Mouse (Mus musculus): ENCODE results near the gene Azi2. TPM values are rescaled to one million over a fixed set of nuclear protein-coding genes. Genes with fewer than 3 reads are reported as not detected.

Azi2 gene
- polyA plus RNA-seq, 1 experiment from 2014 or later: 80.6 TPM

GRCm38 (mm10) chr9:118099395-118099794 lies 59.1 kb downstream of the Azi2 start:
- no peak overlapping the region for H3K4me2 ChIP-seq (replicated peaks)
- WGBS: 66% methylated on average over 4 of the region's 4 CpGs
- H3K27me3 ChIP-seq: no peaks in the 10 kb centered on the region
- H3K27ac ChIP-seq (replicated peaks): no peak overlapping the region
- H3K9ac ChIP-seq (replicated peaks): no peak overlapping the region
- H3K4me3 ChIP-seq: no peak overlapping the region
- H3K4me1 ChIP-seq: 0 out of 2 replicates have a peak, but pooled peaks cover 2% of the 10 kb centered on the region
- no peaks in the 10 kb centered on the region for H3K36me3 ChIP-seq
- no peak for ATAC-seq (ENCODE audit: low FRiP score, low read depth)
- no peaks in the 10 kb centered on the region for H3K9me3 ChIP-seq

GRCm38 (mm10) chr9:118100484-118100883 lies 60.2 kb downstream of the Azi2 start:
- ATAC-seq (ENCODE audit: low FRiP score, low read depth): no peak
- Histone ChIP-seq H3K27ac (replicated peaks) (no peak overlapping the region), H3K4me3 (no peak overlapping the region), H3K36me3 (no peaks in the 10 kb centered on the region), H3K4me2 (replicated peaks) (no peak overlapping the region), H3K9me3 (no peaks in the 10 kb centered on the region), H3K9ac (replicated peaks) (no peak overlapping the region), H3K4me1 (0 out of 2 replicates have a peak, but pooled peaks cover 2% of the 10 kb centered on the region), H3K27me3 (no peaks in the 10 kb centered on the region)
- 93% methylated on average over 2 of the region's 2 CpGs for WGBS

- 91% methylated on average over 2 of the region's 2 CpGs for WGBS
- Histone ChIP-seq H3K27me3 (no peaks in the 10 kb centered on the region), H3K4me1 (0 out of 2 replicates have a peak, but pooled peaks cover 6% of the 10 kb centered on the region), H3K36me3 (no peaks in the 10 kb centered on the region), H3K9ac (replicated peaks) (no peak overlapping the region), H3K4me2 (replicated peaks) (no peak overlapping the region), H3K4me3 (no peak overlapping the region), H3K9me3 (no peaks in the 10 kb centered on the region), H3K27ac (replicated peaks) (no peak overlapping the region)
- ATAC-seq (ENCODE audit: low FRiP score, low read depth): no peak
Measured at GRCm38 (mm10) chr9:118101802-118102201, 61.5 kb downstream of the Azi2 start.

- H3K27ac ChIP-seq (replicated peaks): no peak overlapping the region
- 44% methylated on average over 4 of the region's 4 CpGs for WGBS
- no peaks in the 10 kb centered on the region for H3K27me3 ChIP-seq
- H3K9ac ChIP-seq (replicated peaks): no peak overlapping the region
- H3K4me3 ChIP-seq: no peak overlapping the region
- peaks cover 7% of the 10 kb centered on the region; the same call in 1 of the 2 replicates for H3K4me1 ChIP-seq
- no peaks in the 10 kb centered on the region for H3K36me3 ChIP-seq
- ATAC-seq (ENCODE audit: low FRiP score, low read depth): peak; percentile 47; the same call in 1 of the 2 replicates
- H3K9me3 ChIP-seq: no peaks in the 10 kb centered on the region
- H3K4me2 ChIP-seq (replicated peaks): no peak overlapping the region
Measured at GRCm38 (mm10) chr9:118108527-118109011, 68.3 kb downstream of the Azi2 start.

GRCm38 (mm10) chr9:118109697-118110359 lies 69.5 kb downstream of the Azi2 start:
- Histone ChIP-seq H3K27me3 (no peaks in the 10 kb centered on the region), H3K4me3 (no peak overlapping the region), H3K9ac (replicated peaks) (no peak overlapping the region), H3K27ac (replicated peaks) (no peak overlapping the region), H3K36me3 (no peaks in the 10 kb centered on the region), H3K4me2 (replicated peaks) (no peak overlapping the region), H3K4me1 (peaks cover 7% of the 10 kb centered on the region; the same call in 1 of the 2 replicates), H3K9me3 (no peaks in the 10 kb centered on the region)
- ATAC-seq (ENCODE audit: low FRiP score, low read depth): no peak
- 89% methylated on average over 7 of the region's 7 CpGs for WGBS

- Histone ChIP-seq H3K27me3 (no peaks in the 10 kb centered on the region), H3K36me3 (no peaks in the 10 kb centered on the region), H3K9ac (replicated peaks) (no peak overlapping the region), H3K4me2 (replicated peaks) (no peak overlapping the region), H3K4me3 (no peak overlapping the region), H3K9me3 (no peaks in the 10 kb centered on the region), H3K27ac (replicated peaks) (no peak overlapping the region), H3K4me1 (peaks cover 7% of the 10 kb centered on the region; the same call in 1 of the 2 replicates)
- no peak for ATAC-seq (ENCODE audit: low FRiP score, low read depth)
- 76% methylated on average over 2 of the region's 2 CpGs for WGBS
Measured at GRCm38 (mm10) chr9:118110360-118110710, 70.0 kb downstream of the Azi2 start.

Small RNA genes within 50 kb of the gene (microRNA-seq; reads per million reads assigned to microRNA genes)
- gene Gm22008: not detected

Other genes starting within 250 kb of the Azi2 start
- 44.6 and 45.0 TPM in 2 replicates for gene Cmc1, start 109.7 kb downstream of the Azi2 start, polyA plus RNA-seq (2016; fragmentation: Nextera tagmentation; extraction: Ambion mirVana)

Measured in midbrain, embryonic 12.5 days (tissue).